Mouse (Mus musculus): ENCODE results near the gene Cutal. TPM values are rescaled to one million over a fixed set of nuclear protein-coding genes. Genes with fewer than 3 reads are reported as not detected.
"Not testable (repeated sequence)": the region's sequence is repeated elsewhere in the genome, so short reads cannot be mapped to it uniquely, and the experiment has no call there.

Gene Cutal
- polyA plus RNA-seq, 1 experiment, result 3.7 TPM

DNA sequence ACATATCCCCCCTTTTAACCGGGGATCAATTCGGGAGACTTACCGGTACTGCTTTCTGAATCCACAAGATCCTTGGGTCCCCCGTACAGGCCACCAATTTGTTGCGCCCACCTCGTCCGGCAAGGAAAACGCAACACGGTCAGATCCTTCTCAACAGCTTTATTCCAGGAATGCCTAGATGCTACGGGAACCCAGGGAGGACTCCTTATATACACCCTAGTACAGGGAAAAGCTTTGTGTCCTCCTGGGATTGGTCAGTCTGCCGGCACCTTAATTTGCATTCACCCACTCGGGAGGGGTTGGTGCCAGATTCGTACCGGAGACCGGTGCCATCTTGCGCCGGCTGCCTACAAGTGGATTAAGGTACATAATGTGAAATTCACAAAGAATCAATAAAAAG is 40.6 kb upstream of the Cutal start:
- Histone ChIP-seq H3K27me3 (ENCODE audit: control insufficient read depth, insufficient read depth, low read length) (no peaks in the 10 kb centered on the region), H3K4me3 (ENCODE audit: control insufficient read depth, insufficient read depth, low read length) (no peak overlapping the region), H3K27ac (ENCODE audit: control insufficient read depth, insufficient read depth, low read length) (no peak overlapping the region), H3K36me3 (ENCODE audit: control insufficient read depth, insufficient read depth, low read length) (no peaks in the 10 kb centered on the region), H3K4me1 (replicated peaks; ENCODE audit: control insufficient read depth, insufficient read depth, low read length) (no peaks in the 10 kb centered on the region)
- DNase-seq, result no peak
- TF ChIP-seq POLR2A (IDR thresholded peaks at IDR 0.05; ENCODE audit: control insufficient read depth, extremely low read depth, insufficient read depth, low read length, poor library complexity), result no peak
- TF ChIP-seq CTCF (IDR thresholded peaks at IDR 0.05; ENCODE audit: borderline replicate concordance, control insufficient read depth, extremely low read depth, insufficient read depth, low read length, poor library complexity), result no peak
- 94% methylated on average over 17 of the region's 17 CpGs for WGBS

- Histone ChIP-seq H3K27me3 (ENCODE audit: control insufficient read depth, insufficient read depth, low read length) (no peaks in the 10 kb centered on the region), H3K36me3 (ENCODE audit: control insufficient read depth, insufficient read depth, low read length) (no peaks in the 10 kb centered on the region), H3K4me1 (replicated peaks; ENCODE audit: control insufficient read depth, insufficient read depth, low read length) (no peaks in the 10 kb centered on the region), H3K27ac (ENCODE audit: control insufficient read depth, insufficient read depth, low read length) (no peak overlapping the region), H3K4me3 (ENCODE audit: control insufficient read depth, insufficient read depth, low read length) (no peak overlapping the region)
- WGBS, result 84% methylated on average over 3 of the region's 3 CpGs
- no peak for TF ChIP-seq CTCF (IDR thresholded peaks at IDR 0.05; ENCODE audit: borderline replicate concordance, control insufficient read depth, extremely low read depth, insufficient read depth, low read length, poor library complexity)
- no peak for TF ChIP-seq POLR2A (IDR thresholded peaks at IDR 0.05; ENCODE audit: control insufficient read depth, extremely low read depth, insufficient read depth, low read length, poor library complexity)
- no peak for DNase-seq
These were observed 38.5 kb upstream of the Cutal start for GRCm38 (mm10) chr2:34835669-34836068.

DNA sequence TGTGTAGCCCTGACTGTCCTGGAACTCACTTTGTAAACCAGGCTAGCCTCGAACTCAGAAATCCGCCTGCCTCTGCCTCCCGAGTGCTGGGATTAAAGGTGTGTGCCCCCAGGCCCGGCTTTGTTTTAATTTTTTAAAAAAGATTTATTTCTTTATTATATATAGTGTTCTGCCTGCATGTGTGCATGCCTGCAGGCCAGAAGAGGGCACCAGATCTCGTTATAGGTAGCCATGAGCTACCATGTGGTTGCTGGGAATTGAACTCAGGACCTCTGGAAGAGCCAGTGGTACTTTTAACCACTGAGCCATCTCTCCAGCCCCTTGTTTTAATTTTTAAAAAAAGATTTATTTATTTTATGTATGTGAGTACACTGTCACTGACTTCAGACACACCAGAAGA is 34.1 kb upstream of the Cutal start:
- not testable (repeated sequence) for H3K4me3 ChIP-seq (ENCODE audit: control insufficient read depth, insufficient read depth, low read length); H3K4me1 ChIP-seq (replicated peaks; ENCODE audit: control insufficient read depth, insufficient read depth, low read length); H3K27ac ChIP-seq (ENCODE audit: control insufficient read depth, insufficient read depth, low read length); H3K27me3 ChIP-seq (ENCODE audit: control insufficient read depth, insufficient read depth, low read length); DNase-seq; H3K36me3 ChIP-seq (ENCODE audit: control insufficient read depth, insufficient read depth, low read length)
- WGBS, result 81% methylated on average over 5 of the region's 5 CpGs

DNA sequence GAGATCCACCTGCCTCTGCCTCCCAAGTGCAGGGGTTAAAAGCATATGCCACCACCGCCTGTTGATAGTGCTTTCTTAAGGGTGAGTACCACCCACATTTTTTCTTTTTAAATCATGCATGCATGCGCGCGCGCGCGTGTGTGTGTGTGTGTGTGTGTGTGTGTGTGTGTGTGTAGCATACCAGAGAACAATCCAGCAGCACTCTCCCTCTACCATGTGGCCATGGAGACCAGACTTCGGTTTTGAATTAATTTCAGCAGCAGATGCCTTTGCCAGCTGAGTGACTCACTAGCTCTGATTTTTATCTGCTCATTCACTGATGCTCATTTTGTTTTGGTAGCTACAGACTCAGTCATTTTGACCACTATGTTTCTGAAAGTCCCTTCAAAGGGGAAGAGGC is 32.5 kb upstream of the Cutal start:
- Histone ChIP-seq H3K4me3 (ENCODE audit: control insufficient read depth, insufficient read depth, low read length) (no peak overlapping the region), H3K4me1 (replicated peaks; ENCODE audit: control insufficient read depth, insufficient read depth, low read length) (no peaks in the 10 kb centered on the region), H3K27ac (ENCODE audit: control insufficient read depth, insufficient read depth, low read length) (no peak overlapping the region), H3K27me3 (ENCODE audit: control insufficient read depth, insufficient read depth, low read length) (no peaks in the 10 kb centered on the region), H3K36me3 (ENCODE audit: control insufficient read depth, insufficient read depth, low read length) (no peaks in the 10 kb centered on the region)
- no peak for DNase-seq
- WGBS, result 91% methylated on average over 8 of the region's 8 CpGs
- TF ChIP-seq POLR2A (IDR thresholded peaks at IDR 0.05; ENCODE audit: control insufficient read depth, extremely low read depth, insufficient read depth, low read length, poor library complexity), result no peak
- TF ChIP-seq CTCF (IDR thresholded peaks at IDR 0.05; ENCODE audit: borderline replicate concordance, control insufficient read depth, extremely low read depth, insufficient read depth, low read length, poor library complexity), result no peak

DNA sequence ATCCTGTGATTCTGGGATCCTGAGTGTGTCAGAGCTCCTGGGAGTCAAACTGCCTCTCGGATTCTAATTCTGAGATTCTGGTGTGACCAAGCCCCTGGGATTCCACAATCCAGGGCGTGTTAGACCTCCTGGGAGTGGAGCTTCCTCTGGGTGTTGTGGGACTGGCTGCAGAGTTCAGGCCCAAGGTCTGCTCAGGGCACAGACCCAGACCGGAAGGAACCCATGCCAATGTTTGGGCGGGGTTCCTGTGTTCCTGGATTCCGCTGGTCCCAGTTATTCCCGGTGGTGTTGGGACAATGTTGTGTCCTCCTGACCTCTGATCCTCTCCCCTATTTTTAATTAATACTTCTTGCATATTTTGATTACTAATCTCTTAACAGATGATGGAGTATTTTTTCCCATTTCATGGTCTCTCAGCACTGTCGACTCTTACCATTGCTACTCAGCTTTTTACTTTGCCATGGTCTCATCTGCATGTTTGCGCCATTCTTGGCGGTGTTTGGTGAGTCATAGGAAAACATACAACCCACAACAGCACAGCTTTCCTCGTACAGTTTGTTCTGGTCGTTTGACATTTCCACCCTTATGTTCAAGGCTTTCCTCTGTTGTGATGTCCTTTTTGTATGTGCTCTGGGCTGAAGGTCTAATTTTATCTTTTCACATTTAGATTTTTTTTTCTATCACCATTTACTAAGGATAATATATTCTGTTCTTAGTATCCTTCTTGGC is 30.8 kb upstream of the Cutal start:
- Histone ChIP-seq H3K4me3 (ENCODE audit: control insufficient read depth, insufficient read depth, low read length) (no peak overlapping the region), H3K27me3 (ENCODE audit: control insufficient read depth, insufficient read depth, low read length) (no peaks in the 10 kb centered on the region), H3K36me3 (ENCODE audit: control insufficient read depth, insufficient read depth, low read length) (no peaks in the 10 kb centered on the region), H3K4me1 (replicated peaks; ENCODE audit: control insufficient read depth, insufficient read depth, low read length) (no peaks in the 10 kb centered on the region), H3K27ac (ENCODE audit: control insufficient read depth, insufficient read depth, low read length) (no peak overlapping the region)
- DNase-seq, result no peak
- TF ChIP-seq CTCF (IDR thresholded peaks at IDR 0.05; ENCODE audit: borderline replicate concordance, control insufficient read depth, extremely low read depth, insufficient read depth, low read length, poor library complexity) (no peak), POLR2A (IDR thresholded peaks at IDR 0.05; ENCODE audit: control insufficient read depth, extremely low read depth, insufficient read depth, low read length, poor library complexity) (no peak)
- 82% methylated on average over 11 of the region's 11 CpGs for WGBS

DNA sequence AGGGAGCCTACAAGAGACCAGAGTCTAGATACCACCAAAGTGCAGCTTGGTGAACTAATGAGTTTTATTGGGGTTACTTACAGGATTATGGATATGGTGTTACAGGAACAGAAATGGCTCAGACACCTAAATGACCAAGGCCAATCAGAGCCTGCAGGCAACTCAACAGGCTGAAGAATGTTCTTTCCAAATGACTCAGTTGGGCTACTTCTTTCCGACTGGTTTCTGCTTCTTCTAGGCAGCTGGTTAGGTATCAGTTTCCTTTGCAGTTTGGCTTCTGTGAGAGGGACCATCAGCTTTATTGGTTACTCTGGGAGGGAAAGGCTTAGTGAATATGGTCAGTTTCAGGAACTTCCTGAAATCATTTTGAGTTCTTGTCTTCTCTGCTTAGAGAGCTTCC is 26.5 kb upstream of the Cutal start:
- no peak for TF ChIP-seq POLR2A (IDR thresholded peaks at IDR 0.05; ENCODE audit: control insufficient read depth, extremely low read depth, insufficient read depth, low read length, poor library complexity)
- H3K27me3 ChIP-seq (ENCODE audit: control insufficient read depth, insufficient read depth, low read length), result no peaks in the 10 kb centered on the region
- 100% methylated on average over 1 of the region's 1 CpGs for WGBS
- H3K36me3 ChIP-seq (ENCODE audit: control insufficient read depth, insufficient read depth, low read length), result peaks cover 12% of the 10 kb centered on the region
- DNase-seq, result no peak
- no peak overlapping the region for H3K27ac ChIP-seq (ENCODE audit: control insufficient read depth, insufficient read depth, low read length)
- no peak overlapping the region for H3K4me3 ChIP-seq (ENCODE audit: control insufficient read depth, insufficient read depth, low read length)
- H3K4me1 ChIP-seq (replicated peaks; ENCODE audit: control insufficient read depth, insufficient read depth, low read length), result no peaks in the 10 kb centered on the region

- H3K27me3 ChIP-seq (ENCODE audit: control insufficient read depth, insufficient read depth, low read length), result no peaks in the 10 kb centered on the region
- no peak overlapping the region for H3K4me3 ChIP-seq (ENCODE audit: control insufficient read depth, insufficient read depth, low read length)
- H3K27ac ChIP-seq (ENCODE audit: control insufficient read depth, insufficient read depth, low read length), result no peak overlapping the region
- 98% methylated on average over 4 of the region's 4 CpGs for WGBS
- no peak for DNase-seq
- H3K36me3 ChIP-seq (ENCODE audit: control insufficient read depth, insufficient read depth, low read length), result peaks cover 81% of the 10 kb centered on the region
- TF ChIP-seq CTCF (IDR thresholded peaks at IDR 0.05; ENCODE audit: borderline replicate concordance, control insufficient read depth, extremely low read depth, insufficient read depth, low read length, poor library complexity) (no peak), POLR2A (IDR thresholded peaks at IDR 0.05; ENCODE audit: control insufficient read depth, extremely low read depth, insufficient read depth, low read length, poor library complexity) (no peak)
- no peaks in the 10 kb centered on the region for H3K4me1 ChIP-seq (replicated peaks; ENCODE audit: control insufficient read depth, insufficient read depth, low read length)
These were observed 18.9 kb upstream of the Cutal start for GRCm38 (mm10) chr2:34855265-34855664.

Data from thymus, adult 2 months (tissue).